Mouse (Mus musculus): ENCODE results near the gene Kdelr1. TPM values are rescaled to one million over a fixed set of nuclear protein-coding genes. Genes with fewer than 3 reads are reported as not detected.
A peak's percentile ranks its signal among the peaks of the same experiment; 100 is the strongest.

The Kdelr1 gene
- total and polyA plus RNA-seq, 3 experiments: 42.3 to 60.6 TPM; not detected in 1

- Histone ChIP-seq H3K9ac (ENCODE audit: control insufficient read depth, low read depth, low read length, poor library complexity, severe bottlenecking) (peak within 1 kb of the TSS; percentile 92), H3K4me1 (ENCODE audit: control insufficient read depth in 1 of 2, insufficient read depth in 2 of 2, low read length in 2 of 2) (peaks cover 0 to 10% of the 10 kb centered on the region in 2 experiments; a peak in 2 of 4 replicates)
- TF ChIP-seq USF2 (IDR thresholded peaks at IDR 0.05; ENCODE audit: borderline replicate concordance in 1 of 2, insufficient read depth in 1 of 2, low read depth in 1 of 2, low read length in 2 of 2): no peak
- peak; percentile 84 for TF ChIP-seq HCFC1 (IDR thresholded peaks at IDR 0.05; ENCODE audit: low read depth, low read length)
- TF ChIP-seq USF1 (IDR thresholded peaks at IDR 0.05; ENCODE audit: low read depth, low read length): no peak; the same call in 1 of the 2 replicates
- TF ChIP-seq TBP (IDR thresholded peaks at IDR 0.05; ENCODE audit: low read depth, low read length): peak; percentile 71
- peak; percentile 26 for TF ChIP-seq KAT2A (conservative IDR thresholded peaks at IDR 0.05; ENCODE audit: low read depth, low read length)
- TF ChIP-seq ETS1 (IDR thresholded peaks at IDR 0.05; ENCODE audit: low read depth, low read length): peak; percentile 6; the same call in 1 of the 2 replicates
- TF ChIP-seq MYC (IDR thresholded peaks at IDR 0.05; ENCODE audit: low read depth, low read length): no peak; the same call in 1 of the 2 replicates
- TF ChIP-seq JUND (IDR thresholded peaks at IDR 0.05; ENCODE audit: low read depth, low read length): no peak
- TF ChIP-seq POLR2AphosphoS2 (IDR thresholded peaks at IDR 0.05; ENCODE audit: low read length): peak; percentile 91
- TF ChIP-seq RCOR1 (IDR thresholded peaks at IDR 0.05; ENCODE audit: low read depth, low read length): no peak
- TF ChIP-seq ELF1 (IDR thresholded peaks at IDR 0.05; ENCODE audit: low read depth, low read length): peak; percentile 46
- TF ChIP-seq SIN3A (IDR thresholded peaks at IDR 0.05; ENCODE audit: low read length): no peak; the same call in 1 of the 2 replicates
- no peak for TF ChIP-seq TAL1 (IDR thresholded peaks at IDR 0.05; ENCODE audit: low read length)
- peak; percentile 44; the same call in 1 of the 2 replicates for TF ChIP-seq POLR2AphosphoS5 (IDR thresholded peaks at IDR 0.05; ENCODE audit: borderline replicate concordance, low read depth, low read length)
- TF ChIP-seq MYB (IDR thresholded peaks at IDR 0.05; ENCODE audit: low read depth, low read length): no peak
- TF ChIP-seq E2F4 (IDR thresholded peaks at IDR 0.05; ENCODE audit: borderline replicate concordance, low read depth, low read length): peak; percentile 91
- no peak for TF ChIP-seq GABPA (IDR thresholded peaks at IDR 0.05; ENCODE audit: low read depth, low read length)
- peak; percentile 82 for TF ChIP-seq NRF1 (IDR thresholded peaks at IDR 0.05; ENCODE audit: insufficient read depth, low read depth, low read length, poor library complexity, severe bottlenecking)
- TF ChIP-seq ZC3H11A (IDR thresholded peaks at IDR 0.05; ENCODE audit: low read depth, low read length): no peak
- peak; percentile 26 for TF ChIP-seq TCF12 (IDR thresholded peaks at IDR 0.05; ENCODE audit: low read depth, low read length)
- TF ChIP-seq MAZ (IDR thresholded peaks at IDR 0.05; ENCODE audit: low read depth, low read length): peak; percentile 64; the same call in 1 of the 2 replicates
- no peak for TF ChIP-seq CHD1 (IDR thresholded peaks at IDR 0.05; ENCODE audit: low read depth, low read length)
- TF ChIP-seq ZMIZ1 (IDR thresholded peaks at IDR 0.05; ENCODE audit: low read depth, low read length): peak; percentile 94
- no peak for TF ChIP-seq CHD2 (IDR thresholded peaks at IDR 0.05; ENCODE audit: low read length)
- TF ChIP-seq MXI1 (IDR thresholded peaks at IDR 0.05; ENCODE audit: low read depth, low read length): no peak
- TF ChIP-seq ZKSCAN1 (IDR thresholded peaks at IDR 0.05; ENCODE audit: low read depth, low read length): no peak; the same call in 1 of the 2 replicates
- no peak for TF ChIP-seq RAD21 (IDR thresholded peaks at IDR 0.05; ENCODE audit: low read depth, low read length)
- TF ChIP-seq NELFE (IDR thresholded peaks at IDR 0.05; ENCODE audit: low read depth, low read length): peak; percentile 71
- no peak for TF ChIP-seq MEF2A (IDR thresholded peaks at IDR 0.05; ENCODE audit: extremely low read depth, insufficient replicate concordance, low read depth, low read length, poor library complexity, severe bottlenecking)
- TF ChIP-seq POLR2A (IDR thresholded peaks at IDR 0.05; ENCODE audit: control insufficient read depth in 1 of 2, insufficient read depth in 1 of 2, low read depth in 1 of 2, low read length in 2 of 2, poor library complexity in 1 of 2): peak; percentile 68 to 89
- peak; percentile 87 for TF ChIP-seq GATA1 (IDR thresholded peaks at IDR 0.05; ENCODE audit: low read depth, low read length)
- TF ChIP-seq ZNF384 (IDR thresholded peaks at IDR 0.05; ENCODE audit: low read depth, low read length): peak; percentile 99
- TF ChIP-seq MAX (IDR thresholded peaks at IDR 0.05; ENCODE audit: low read length): peak; percentile 93
- TF ChIP-seq SMC3 (IDR thresholded peaks at IDR 0.05; ENCODE audit: low read depth, low read length): no peak
- TF ChIP-seq CTCF (IDR thresholded peaks at IDR 0.05 in 2 of 3, conservative IDR thresholded peaks at IDR 0.05 in 1 of 3; ENCODE audit: control insufficient read depth in 1 of 3, insufficient read depth in 1 of 3, low read depth in 2 of 3, low read length in 3 of 3, poor library complexity in 1 of 3, severe bottlenecking in 1 of 3): no peak
- no peak for TF ChIP-seq BHLHE40 (IDR thresholded peaks at IDR 0.05; ENCODE audit: borderline replicate concordance, low read depth, low read length)
Measured at GRCm38 (mm10) chr7:45896517-45897257, 24.1 kb downstream of the Kdelr1 start, which contains the start of the genes Syngr4 and Tmem143. Gene Syngr4 (minus strand): TSS chr7:45896714. Gene Tmem143 (plus strand): TSS chr7:45896941.

More at GRCm38 (mm10) chr7:45896517-45897257, 24.1 kb downstream of the Kdelr1 start, which contains the start of the genes Syngr4 and Tmem143:
- Histone ChIP-seq H3K27ac (ENCODE audit: control insufficient read depth, low read depth, low read length) (peak within 1 kb of the TSS; percentile 90), H3K4me3 (ENCODE audit: control insufficient read depth in 1 of 2, insufficient read depth in 1 of 2, low read depth in 2 of 2, low read length in 2 of 2) (peak within 1 kb of the TSS; percentile 63 to 80), H3K36me3 (ENCODE audit: control insufficient read depth in 1 of 2, insufficient read depth in 2 of 2, low read length in 2 of 2) (peaks cover 0 to 3% of the 10 kb centered on the region in 2 experiments; a peak in 1 of 4 replicates), H3K27me3 (ENCODE audit: control insufficient read depth in 1 of 2, insufficient read depth in 2 of 2, low read length in 2 of 2) (no peaks in the 10 kb centered on the region), H3K9me3 (replicated peaks; ENCODE audit: insufficient read depth, low read length) (no peaks in the 10 kb centered on the region), H3K79me2 (ENCODE audit: control insufficient read depth, insufficient read depth, low read length, poor library complexity) (peaks cover 5% of the 10 kb centered on the region; the same call in 1 of the 2 replicates)
- peak; percentile 99 for DNase-seq (ENCODE audit: low read depth, low spot score)

Data from MEL (cell line).